Mouse (Mus musculus): Measurements from ENCODE around the gene Kif13a. TPM values are rescaled to one million over a fixed set of nuclear protein-coding genes. Genes with fewer than 3 reads are reported as not detected.
A peak's percentile ranks its signal among the peaks of the same experiment; 100 is the strongest.

Kif13a gene
- polyA plus RNA-seq, 1 experiment: 0.01 TPM

DNA sequence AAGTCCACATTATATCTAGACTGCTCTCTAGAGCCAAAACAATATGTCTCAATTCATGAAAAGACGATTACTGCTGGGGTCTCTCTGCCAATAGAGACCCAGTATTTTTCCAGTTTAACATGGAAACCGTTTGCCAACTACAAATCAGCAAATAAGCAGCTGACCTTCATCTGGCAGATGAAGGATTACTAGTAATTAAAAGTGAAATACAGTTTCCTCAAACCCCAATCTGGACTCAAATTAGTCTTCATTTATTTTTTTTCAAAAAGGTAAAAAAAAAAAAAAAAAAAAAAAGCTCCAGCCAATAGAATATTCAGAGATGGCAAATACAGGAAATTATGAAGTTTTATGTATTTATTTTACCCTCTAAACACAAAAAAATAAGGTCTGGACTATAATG lies 199.7 kb downstream of the Kif13a start:
- no peak for TF ChIP-seq TAL1 (IDR thresholded peaks at IDR 0.05; ENCODE audit: low read length)
- TF ChIP-seq GATA1 (IDR thresholded peaks at IDR 0.05; ENCODE audit: low read length): no peak
- H3K4me3 ChIP-seq (replicated peaks): no peak overlapping the region
- H3K9me3 ChIP-seq (ENCODE audit: control insufficient read depth, low read length): no peaks in the 10 kb centered on the region
- no peaks in the 10 kb centered on the region; the same call in none of the 2 replicates for H3K36me3 ChIP-seq (ENCODE audit: control insufficient read depth)
- peaks cover 12% of the 10 kb centered on the region for H3K4me1 ChIP-seq (ENCODE audit: control insufficient read depth)
- no peaks in the 10 kb centered on the region for H3K27me3 ChIP-seq (ENCODE audit: control insufficient read depth)

DNA sequence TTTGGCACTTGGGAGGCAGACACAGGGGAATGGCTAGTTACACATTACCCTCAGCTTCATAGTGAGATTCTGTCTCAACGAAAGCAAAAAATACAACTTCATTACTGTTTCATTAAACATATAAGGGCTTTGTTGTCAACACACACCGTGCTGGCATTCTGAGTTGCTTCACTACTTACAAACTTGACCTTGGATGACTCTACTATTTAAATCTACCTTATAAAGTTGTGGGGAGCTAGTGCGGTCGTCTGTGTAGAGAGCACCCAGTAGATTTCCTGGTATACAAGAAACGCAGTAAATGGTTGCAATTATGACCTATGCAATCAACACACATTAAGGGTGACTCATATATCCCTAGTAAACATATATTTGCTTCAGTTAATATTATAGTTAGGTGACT lies 201.3 kb downstream of the Kif13a start:
- TF ChIP-seq GATA1 (IDR thresholded peaks at IDR 0.05; ENCODE audit: low read length) (no peak), TAL1 (IDR thresholded peaks at IDR 0.05; ENCODE audit: low read length) (no peak)
- H3K4me3 ChIP-seq (replicated peaks): peak overlapping the region; percentile 99
- H3K4me1 ChIP-seq (ENCODE audit: control insufficient read depth): peaks cover 27% of the 10 kb centered on the region
- H3K9me3 ChIP-seq (ENCODE audit: control insufficient read depth, low read length): no peaks in the 10 kb centered on the region
- H3K36me3 ChIP-seq (ENCODE audit: control insufficient read depth): peaks cover 7% of the 10 kb centered on the region
- H3K27me3 ChIP-seq (ENCODE audit: control insufficient read depth): no peaks in the 10 kb centered on the region

DNA sequence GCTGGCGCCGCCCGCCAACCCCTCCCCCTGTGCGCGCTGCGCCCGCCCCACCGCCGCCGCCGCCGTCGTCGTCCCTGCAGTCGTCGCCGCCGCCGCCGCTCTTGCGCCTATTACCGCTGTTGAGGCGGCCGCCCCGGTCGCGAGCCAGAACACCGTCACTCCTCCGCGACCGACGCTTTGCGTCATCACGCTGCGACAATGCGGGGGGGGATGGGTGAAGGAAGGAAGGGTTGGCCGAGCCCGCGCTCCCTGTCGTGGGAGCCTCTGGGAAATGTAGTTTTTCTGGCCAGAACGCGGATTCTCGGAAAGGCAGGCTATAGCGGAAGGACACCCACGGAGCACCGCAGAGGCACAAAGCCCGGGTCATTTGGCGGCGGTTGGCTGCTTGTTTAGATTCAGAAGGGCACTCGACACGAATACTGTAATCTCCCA lies 201.8 kb downstream of the Kif13a start, which contains the start of gene Nup153:
TSS of gene Nup153 (minus strand) at position 104 of the 432 bp plus-strand sequence.
- H3K36me3 ChIP-seq (ENCODE audit: control insufficient read depth): peaks cover 11% of the 10 kb centered on the region
- no peaks in the 10 kb centered on the region for H3K9me3 ChIP-seq (ENCODE audit: control insufficient read depth, low read length)
- H3K4me3 ChIP-seq (replicated peaks): peak within 1 kb of the TSS; percentile 99
- H3K4me1 ChIP-seq (ENCODE audit: control insufficient read depth): peaks cover 32% of the 10 kb centered on the region
- TF ChIP-seq TAL1 (IDR thresholded peaks at IDR 0.05; ENCODE audit: low read length) (no peak), GATA1 (IDR thresholded peaks at IDR 0.05; ENCODE audit: low read length) (no peak)
- H3K27me3 ChIP-seq (ENCODE audit: control insufficient read depth): no peaks in the 10 kb centered on the region

DNA sequence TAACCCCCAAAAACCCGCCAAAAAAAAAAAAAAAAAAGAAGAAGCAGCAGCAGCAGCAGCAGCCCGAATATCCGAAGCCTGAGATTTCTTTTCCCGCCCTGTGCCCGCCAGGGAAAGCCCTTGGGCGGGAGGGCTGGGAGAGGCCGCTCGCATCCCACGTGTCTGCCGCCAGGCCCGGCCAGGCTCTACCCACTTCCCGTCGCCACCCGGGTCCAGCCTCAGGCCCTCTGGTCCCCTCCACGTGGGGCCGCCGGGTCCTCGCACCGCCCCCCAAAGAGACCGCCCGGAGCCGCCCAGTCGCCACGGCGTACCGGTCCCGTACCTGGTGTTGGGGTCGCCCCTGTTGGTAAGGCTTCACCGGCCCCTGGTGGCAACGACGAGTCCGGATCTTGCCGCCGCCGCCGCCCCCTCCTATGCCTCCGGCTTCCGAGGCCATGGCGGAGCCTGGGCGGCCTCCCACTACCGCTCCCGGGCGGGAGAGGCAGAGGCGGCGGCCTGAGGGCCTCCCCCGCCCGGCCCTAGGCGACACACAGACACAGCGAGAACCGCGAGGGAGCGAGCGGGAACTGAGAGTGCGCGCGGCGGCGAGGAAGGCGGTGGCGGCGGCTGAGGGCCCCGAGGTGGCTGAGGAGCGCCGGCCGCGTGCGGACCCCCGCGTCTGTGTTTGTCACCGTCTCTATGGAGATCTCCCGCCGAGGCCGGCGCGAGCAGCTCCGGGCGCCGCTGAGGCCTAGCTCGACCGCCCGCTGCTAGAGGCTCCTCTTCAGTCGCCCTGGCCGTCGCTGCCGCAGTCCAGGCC lies 202.4 kb downstream of the Kif13a start:
- peaks cover 37% of the 10 kb centered on the region for H3K4me1 ChIP-seq (ENCODE audit: control insufficient read depth)
- no peaks in the 10 kb centered on the region for H3K27me3 ChIP-seq (ENCODE audit: control insufficient read depth)
- TF ChIP-seq TAL1 (IDR thresholded peaks at IDR 0.05; ENCODE audit: low read length) (no peak), GATA1 (IDR thresholded peaks at IDR 0.05; ENCODE audit: low read length) (no peak)
- H3K9me3 ChIP-seq (ENCODE audit: control insufficient read depth, low read length): no peaks in the 10 kb centered on the region
- peak overlapping the region; percentile 99 for H3K4me3 ChIP-seq (replicated peaks)
- peaks cover 11% of the 10 kb centered on the region for H3K36me3 ChIP-seq (ENCODE audit: control insufficient read depth)

DNA sequence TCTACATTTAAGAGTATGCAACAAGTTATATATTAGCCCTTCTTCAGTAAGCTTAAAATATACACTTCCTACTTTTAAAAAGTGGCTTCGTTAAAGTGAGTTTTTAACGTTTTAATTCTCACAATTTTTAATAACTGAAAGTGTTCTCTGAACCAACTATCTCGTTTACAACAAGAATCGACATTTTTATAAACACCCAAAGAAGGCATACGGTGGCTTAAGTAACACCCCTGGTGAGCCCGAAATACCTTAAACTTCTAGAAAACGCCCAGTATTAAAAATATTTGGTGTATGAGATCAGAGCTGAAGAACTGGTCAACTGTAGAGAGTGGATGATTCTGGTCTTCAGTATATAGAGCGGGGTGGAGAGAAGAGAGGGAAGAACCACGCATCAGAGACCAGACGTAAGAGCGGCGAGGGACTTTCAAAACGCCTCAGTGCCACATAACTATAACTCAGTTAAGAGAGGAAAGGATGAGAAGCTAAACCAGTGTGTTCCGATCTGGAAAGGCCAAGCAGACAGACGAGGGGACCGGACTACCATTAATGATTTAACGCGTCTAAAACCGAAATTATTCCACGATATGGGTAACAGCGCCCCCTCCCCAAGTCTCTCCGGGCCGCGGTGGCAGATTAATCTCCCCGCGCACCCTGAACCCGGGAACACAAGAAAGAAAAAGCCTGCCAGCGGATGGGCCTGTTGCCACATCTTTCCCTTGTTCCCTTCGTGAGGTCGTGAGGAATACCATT lies 203.2 kb downstream of the Kif13a start:
- H3K4me3 ChIP-seq (replicated peaks): peak overlapping the region; percentile 99
- H3K4me1 ChIP-seq (ENCODE audit: control insufficient read depth): peaks cover 45% of the 10 kb centered on the region
- no peaks in the 10 kb centered on the region for H3K27me3 ChIP-seq (ENCODE audit: control insufficient read depth)
- peaks cover 15% of the 10 kb centered on the region for H3K36me3 ChIP-seq (ENCODE audit: control insufficient read depth)
- TF ChIP-seq GATA1 (IDR thresholded peaks at IDR 0.05; ENCODE audit: low read length) (no peak), TAL1 (IDR thresholded peaks at IDR 0.05; ENCODE audit: low read length) (no peak)
- H3K9me3 ChIP-seq (ENCODE audit: control insufficient read depth, low read length): no peaks in the 10 kb centered on the region

DNA sequence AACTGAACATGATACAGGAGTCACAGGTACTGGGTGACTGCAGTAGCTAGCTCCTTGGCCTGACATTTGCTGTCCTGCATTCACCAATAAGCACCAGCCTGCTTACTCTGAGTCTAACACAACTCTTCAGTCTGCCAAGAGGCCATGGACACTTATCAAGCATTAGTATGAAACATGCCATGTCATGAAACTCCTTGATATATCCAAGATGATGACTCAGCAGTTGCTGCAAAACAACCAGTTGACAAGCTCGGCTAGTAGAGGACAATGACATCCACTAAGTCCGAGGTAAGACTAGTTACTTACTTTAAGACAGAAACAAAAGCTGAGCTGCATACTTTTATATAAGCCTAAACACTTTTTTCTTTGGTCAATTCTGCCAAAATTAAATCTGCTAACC lies 204.4 kb downstream of the Kif13a start:
- Histone ChIP-seq H3K4me1 (ENCODE audit: control insufficient read depth) (peaks cover 53% of the 10 kb centered on the region), H3K9me3 (ENCODE audit: control insufficient read depth, low read length) (no peaks in the 10 kb centered on the region), H3K27me3 (ENCODE audit: control insufficient read depth) (no peaks in the 10 kb centered on the region)

DNA sequence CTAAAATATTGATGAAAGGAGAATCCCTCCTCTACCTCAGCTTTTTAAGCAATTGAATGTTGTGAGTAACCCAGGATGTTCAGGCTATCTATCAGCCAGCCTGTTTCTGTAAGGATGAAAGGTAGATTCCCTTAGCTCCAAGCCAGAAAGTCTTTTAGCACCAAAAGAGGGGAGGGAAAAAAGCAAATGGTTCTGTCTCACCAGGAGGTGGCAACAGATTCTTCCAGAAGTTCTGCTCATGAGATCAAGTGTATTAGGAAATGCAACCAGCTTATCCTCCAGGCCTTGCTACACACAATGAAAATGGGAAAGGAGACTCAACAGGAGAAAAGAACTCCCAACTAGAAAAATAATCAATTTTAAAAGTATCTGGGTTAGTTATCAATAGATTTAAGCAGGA lies 205.3 kb downstream of the Kif13a start:
- TF ChIP-seq TAL1 (IDR thresholded peaks at IDR 0.05; ENCODE audit: low read length): no peak
- no peak for TF ChIP-seq GATA1 (IDR thresholded peaks at IDR 0.05; ENCODE audit: low read length)
- H3K36me3 ChIP-seq (ENCODE audit: control insufficient read depth): peaks cover 27% of the 10 kb centered on the region
- no peaks in the 10 kb centered on the region for H3K9me3 ChIP-seq (ENCODE audit: control insufficient read depth, low read length)
- peak overlapping the region; percentile 99 for H3K4me3 ChIP-seq (replicated peaks)
- peaks cover 60% of the 10 kb centered on the region for H3K4me1 ChIP-seq (ENCODE audit: control insufficient read depth)
- H3K27me3 ChIP-seq (ENCODE audit: control insufficient read depth): no peaks in the 10 kb centered on the region

More for the DNA sequence above, 204.4 kb downstream of the Kif13a start:
- TF ChIP-seq GATA1 (IDR thresholded peaks at IDR 0.05; ENCODE audit: low read length): peak; percentile 51; the same call in 1 of the 2 replicates
- TF ChIP-seq TAL1 (IDR thresholded peaks at IDR 0.05; ENCODE audit: low read length): no peak
- H3K4me3 ChIP-seq (replicated peaks): peak overlapping the region; percentile 99
- peaks cover 20% of the 10 kb centered on the region for H3K36me3 ChIP-seq (ENCODE audit: control insufficient read depth)

DNA sequence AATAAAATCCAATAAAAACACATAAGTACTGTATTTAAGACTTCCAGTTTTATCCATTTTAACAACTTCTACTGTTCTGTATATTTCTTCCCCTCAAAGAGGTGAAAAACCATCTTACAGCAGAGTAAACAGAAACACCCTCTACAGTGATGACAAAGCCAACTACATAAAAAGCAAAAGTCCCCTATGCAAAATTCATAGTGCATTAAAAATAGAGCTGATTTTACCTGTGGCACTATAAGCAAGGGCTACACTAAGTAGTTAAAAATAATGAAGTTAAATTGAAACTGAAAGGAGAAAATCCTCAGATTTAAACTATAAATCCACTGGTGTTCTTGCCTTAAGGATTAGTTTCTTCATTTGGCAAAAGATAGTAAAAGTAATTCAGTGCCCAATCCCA lies 208.7 kb downstream of the Kif13a start:
- peaks cover 56% of the 10 kb centered on the region for H3K36me3 ChIP-seq (ENCODE audit: control insufficient read depth)
- no peaks in the 10 kb centered on the region for H3K27me3 ChIP-seq (ENCODE audit: control insufficient read depth)
- peaks cover 80% of the 10 kb centered on the region for H3K4me1 ChIP-seq (ENCODE audit: control insufficient read depth)
- TF ChIP-seq TAL1 (IDR thresholded peaks at IDR 0.05; ENCODE audit: low read length) (no peak), GATA1 (IDR thresholded peaks at IDR 0.05; ENCODE audit: low read length) (no peak)
- no peaks in the 10 kb centered on the region for H3K9me3 ChIP-seq (ENCODE audit: control insufficient read depth, low read length)
- H3K4me3 ChIP-seq (replicated peaks): no peak overlapping the region

DNA sequence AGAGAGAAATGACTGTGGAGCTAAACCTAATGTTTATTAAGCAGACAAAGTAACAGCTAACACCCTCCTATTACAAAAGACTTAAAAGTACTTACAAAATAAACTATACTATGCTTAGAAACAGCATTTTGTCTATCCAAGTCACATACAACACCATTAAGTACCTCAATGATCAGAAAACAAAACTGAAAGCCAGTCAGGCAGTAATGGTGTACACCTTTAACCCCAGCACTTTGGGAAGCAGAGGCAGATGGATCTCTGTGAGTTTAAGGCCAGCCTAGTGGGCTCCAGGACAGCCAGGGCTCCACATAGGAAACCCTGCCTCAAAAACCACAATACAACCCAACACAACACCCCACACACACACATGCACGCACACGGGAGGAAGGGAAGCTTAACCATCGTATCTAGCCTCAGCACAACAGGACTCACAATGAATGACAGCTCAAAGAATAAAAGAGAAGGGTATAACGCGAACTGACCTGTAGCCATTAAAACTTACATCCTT lies 210.7 kb downstream of the Kif13a start:
- TF ChIP-seq TAL1 (IDR thresholded peaks at IDR 0.05; ENCODE audit: low read length): no peak
- TF ChIP-seq GATA1 (IDR thresholded peaks at IDR 0.05; ENCODE audit: low read length): no peak
- peaks cover 69% of the 10 kb centered on the region for H3K36me3 ChIP-seq (ENCODE audit: control insufficient read depth)
- H3K4me3 ChIP-seq (replicated peaks): no peak overlapping the region
- H3K4me1 ChIP-seq (ENCODE audit: control insufficient read depth): peaks cover 72% of the 10 kb centered on the region
- H3K27me3 ChIP-seq (ENCODE audit: control insufficient read depth): no peaks in the 10 kb centered on the region
- H3K9me3 ChIP-seq (ENCODE audit: control insufficient read depth, low read length): no peaks in the 10 kb centered on the region
